Mouse (Mus musculus): ENCODE results near the gene Gm17359.

GRCm38 (mm10) chr3:79409927-79410628, 73.6 kb downstream of the Gm17359 start:
- TF ChIP-seq CTCF (IDR thresholded peaks at IDR 0.05; ENCODE audit: low read depth, low read length) (no peak), POLR2AphosphoS5 (IDR thresholded peaks at IDR 0.05; ENCODE audit: insufficient replicate concordance, low read depth, low read length) (no peak), GATA1 (IDR thresholded peaks at IDR 0.05; ENCODE audit: borderline replicate concordance, low read length) (no peak), GATA2 (IDR thresholded peaks at IDR 0.05; ENCODE audit: borderline replicate concordance, low read depth, low read length) (no peak)
